Mouse (Mus musculus): Measurements from ENCODE around the gene Guca1b. TPM values are rescaled to one million over a fixed set of nuclear protein-coding genes. Genes with fewer than 3 reads are reported as not detected.

The Guca1b gene
- polyA plus RNA-seq, 1 experiment from 2014 or later, result 0.44 TPM

DNA sequence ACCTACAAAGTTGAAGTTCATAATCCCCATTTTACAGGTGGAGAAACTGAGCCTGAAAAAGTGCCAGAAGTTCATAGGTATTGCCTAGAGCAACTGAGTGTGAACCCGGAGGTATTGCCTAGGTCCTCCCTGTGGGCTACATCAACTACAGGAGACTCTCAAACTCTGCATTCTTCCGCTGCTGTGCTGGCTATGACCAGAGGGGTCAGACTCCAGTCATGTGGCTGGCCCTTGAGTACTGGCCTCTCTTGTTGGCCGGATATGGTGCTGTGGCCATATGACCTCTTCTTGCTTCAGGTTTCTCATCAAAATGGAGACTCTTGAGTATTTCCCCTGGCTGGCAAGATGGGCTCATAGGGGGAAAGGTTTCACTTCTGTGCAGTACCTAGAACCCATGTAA, 57.1 kb downstream of the Guca1b start:
- no peak for ATAC-seq (ENCODE audit: low read depth)
- Histone ChIP-seq H3K4me3 (ENCODE audit: low read depth, low read length) (no peak overlapping the region), H3K9me3 (ENCODE audit: control insufficient read depth, low read length) (no peaks in the 10 kb centered on the region), H3K27ac (ENCODE audit: low read depth, low read length) (no peak overlapping the region), H3K36me3 (ENCODE audit: control insufficient read depth, insufficient read depth, low read length) (no peaks in the 10 kb centered on the region), H3K4me1 (ENCODE audit: control insufficient read depth, insufficient read depth, low read length) (no peaks in the 10 kb centered on the region), H3K4me2 (ENCODE audit: low read depth, low read length) (no peak overlapping the region), H3K27me3 (ENCODE audit: control insufficient read depth, insufficient read depth, low read length) (peaks cover 6% of the 10 kb centered on the region), H3K9ac (replicated peaks; ENCODE audit: low read depth, low read length) (no peak overlapping the region)
- 86% methylated on average over 3 of the region's 3 CpGs for WGBS

Other genes with a start within 250 kb of the Guca1b start
- 66.7 and 77.6 TPM in 2 replicates for gene Mrps10, start 16.5 kb upstream of the Guca1b start, polyA plus RNA-seq (2014; fragmentation: Nextera tagmentation; extraction: Ambion mirVana)
- gene Guca1a, start 15.2 kb downstream of the Guca1b start, polyA plus RNA-seq (2014; fragmentation: Nextera tagmentation; extraction: Ambion mirVana), result 0.80 and 0.95 TPM in 2 replicates
- gene AI661453, start 51.2 kb downstream of the Guca1b start, polyA plus RNA-seq (2014; fragmentation: Nextera tagmentation; extraction: Ambion mirVana), result 0.21 TPM in 1 of 2 replicates, not detected in the other
- 0.36 and 0.42 TPM in 2 replicates for gene 1700001C19Rik, start 52.0 kb downstream of the Guca1b start, polyA plus RNA-seq (2014; fragmentation: Nextera tagmentation; extraction: Ambion mirVana)
- 16.4 and 17.1 TPM in 2 replicates for gene Taf8, start 116.9 kb downstream of the Guca1b start, polyA plus RNA-seq (2014; fragmentation: Nextera tagmentation; extraction: Ambion mirVana)
- 49.1 and 72.4 TPM in 2 replicates for gene Ccnd3, start 119.7 kb downstream of the Guca1b start, polyA plus RNA-seq (2014; fragmentation: Nextera tagmentation; extraction: Ambion mirVana)
- 32.7 and 35.0 TPM in 2 replicates for gene Bysl, start 226.1 kb downstream of the Guca1b start, polyA plus RNA-seq (2014; fragmentation: Nextera tagmentation; extraction: Ambion mirVana)
- 38.1 and 43.4 TPM in 2 replicates for gene Med20, start 226.2 kb downstream of the Guca1b start, polyA plus RNA-seq (2014; fragmentation: Nextera tagmentation; extraction: Ambion mirVana)
- 2.3 and 2.9 TPM in 2 replicates for gene Gm20517, start 226.2 kb downstream of the Guca1b start, polyA plus RNA-seq (2014; fragmentation: Nextera tagmentation; extraction: Ambion mirVana)
- gene Usp49, start 245.3 kb downstream of the Guca1b start, polyA plus RNA-seq (2014; fragmentation: Nextera tagmentation; extraction: Ambion mirVana), result 5.9 and 6.5 TPM in 2 replicates

All from neural tube, embryonic 14.5 days (tissue).